Mouse (Mus musculus) stomach, embryonic 15.5 days (tissue): ENCODE measurements around the gene Sh3d21. TPM values are rescaled to one million over a fixed set of nuclear protein-coding genes. Genes with fewer than 3 reads are reported as not detected.

Experiments
- ATAC-seq: fragments of 200-750 bp; cut with Nextera tagmentation; 2 replicates; pipeline ENCODE4 v1.8.0; 2017; ENCODE audit warnings: low read depth, moderate number of reproducible peaks, moderate TSS enrichment; ENCODE audit not compliant: insufficient read depth, low FRiP score
- H3K27ac ChIP-seq: fragments of 300-500 bp; sonication (generic); 2 replicates; pipeline ENCODE4 v1.5.1; 2015; ENCODE audit warnings: mild to moderate bottlenecking, inconsistent platforms
- H3K27me3 ChIP-seq: fragments of 300-500 bp; sonication (generic); replicated peaks from 2 replicates; pipeline ENCODE4 v1.6.1; 2015; ENCODE audit warnings: inconsistent platforms
- H3K36me3 ChIP-seq: fragments of 300-500 bp; sonication (generic); 2 replicates; pipeline ENCODE4 v1.6.1; 2015; ENCODE audit warnings: inconsistent platforms
- H3K4me1 ChIP-seq: fragments of 300-500 bp; sonication (generic); 2 replicates; pipeline ENCODE4 v1.6.1; 2015; ENCODE audit warnings: inconsistent platforms
- H3K4me2 ChIP-seq: fragments of 300-500 bp; sonication (generic); 2 replicates; pipeline ENCODE4 v1.6.1; 2015; ENCODE audit warnings: mild to moderate bottlenecking, inconsistent platforms
- H3K4me3 ChIP-seq: fragments of 300-500 bp; sonication (generic); replicated peaks from 2 replicates; pipeline ENCODE4 v1.5.1; 2015; ENCODE audit warnings: inconsistent platforms
- H3K9ac ChIP-seq: fragments of 300-500 bp; sonication (generic); 2 replicates; pipeline ENCODE4 v1.6.1; 2015; ENCODE audit warnings: inconsistent platforms
- H3K9me3 ChIP-seq: fragments of 300-500 bp; sonication (generic); 2 replicates; pipeline ENCODE4 v1.6.1; 2016; ENCODE audit warnings: inconsistent platforms
- WGBS: fragments of 180-500 bp; shearing (Covaris S2); methylation state at CpG from one replicate; pipeline ENCODE4 v1.1.7; 2015; 5-methylcytosine and 5-hydroxymethylcytosine counted together
- polyA plus RNA-seq: library from polyadenylated mRNA; unstranded; fragments of >200 nt; fragmentation: Nextera tagmentation; extraction: Ambion mirVana; gene quantifications from 2 replicates; pipeline ENCODE4 v1.2.1, GENCODE M21; 2015

The Sh3d21 gene
- polyA plus RNA-seq, 1 experiment from 2014 or later, result 7.4 TPM

DNA sequence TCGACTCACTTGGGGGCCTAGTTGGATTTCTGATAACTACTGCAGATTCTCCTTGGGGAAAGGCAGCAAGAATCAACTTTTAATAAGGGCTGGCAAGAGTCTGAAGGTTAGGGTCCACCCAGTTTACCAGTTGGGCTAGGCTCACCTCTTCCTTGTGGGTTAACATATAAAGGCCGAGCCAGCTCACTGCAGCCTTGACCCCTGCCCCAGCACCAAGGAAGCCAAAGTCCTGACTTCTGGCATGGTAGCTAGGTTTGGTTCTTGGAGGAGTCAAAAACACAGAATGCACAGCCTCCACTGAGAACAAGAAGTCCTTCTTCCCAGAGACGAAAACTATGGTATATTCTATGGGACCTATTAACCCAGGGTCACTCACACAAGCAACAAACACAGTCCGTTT, 394 bp upstream of the Sh3d21 start:
- no peak overlapping the region for H3K9ac ChIP-seq
- peaks cover 19% of the 10 kb centered on the region for H3K4me1 ChIP-seq
- peak overlapping the region; percentile 91 for H3K27ac ChIP-seq
- H3K9me3 ChIP-seq, result no peaks in the 10 kb centered on the region
- peak overlapping the region; percentile 56; the same call in 1 of the 2 replicates for H3K4me3 ChIP-seq
- no peaks in the 10 kb centered on the region for H3K27me3 ChIP-seq
- ATAC-seq, result no peak
- H3K36me3 ChIP-seq, result peaks cover 24% of the 10 kb centered on the region
- WGBS, result 62% methylated on average over 4 of the region's 4 CpGs
- H3K4me2 ChIP-seq, result peak overlapping the region; percentile 99

GRCm38 (mm10) chr4:126162544-126163066, 686 bp downstream of the Sh3d21 start:
- Histone ChIP-seq H3K4me1 (peaks cover 19% of the 10 kb centered on the region), H3K4me3 (peak overlapping the region; percentile 56), H3K36me3 (peaks cover 13% of the 10 kb centered on the region), H3K9me3 (no peaks in the 10 kb centered on the region), H3K27me3 (no peaks in the 10 kb centered on the region), H3K4me2 (peak overlapping the region; percentile 99), H3K9ac (peak overlapping the region; percentile 72), H3K27ac (peak overlapping the region; percentile 91)
- ATAC-seq, result peak; percentile 93
- 1% methylated on average over 38 of the region's 44 CpGs for WGBS

- peak overlapping the region; percentile 99 for H3K4me2 ChIP-seq
- peak; percentile 2; the same call in 1 of the 2 replicates for ATAC-seq
- H3K27ac ChIP-seq, result peak overlapping the region; percentile 91
- peaks cover 7% of the 10 kb centered on the region for H3K36me3 ChIP-seq
- peak overlapping the region; percentile 56 for H3K4me3 ChIP-seq
- H3K9me3 ChIP-seq, result no peaks in the 10 kb centered on the region
- H3K4me1 ChIP-seq, result peaks cover 19% of the 10 kb centered on the region
- H3K27me3 ChIP-seq, result no peaks in the 10 kb centered on the region
- H3K9ac ChIP-seq, result 0 out of 2 replicates have a peak overlapping the region, but pooled peaks have one; percentile 72
- 67% methylated on average over 9 of the region's 9 CpGs for WGBS
Observed at GRCm38 (mm10) chr4:126161986-126162385, 1.3 kb downstream of the Sh3d21 start.

- no peaks in the 10 kb centered on the region for H3K9me3 ChIP-seq
- 88% methylated on average over 6 of the region's 6 CpGs for WGBS
- H3K4me3 ChIP-seq, result no peak overlapping the region; the same call in 1 of the 2 replicates
- no peaks in the 10 kb centered on the region for H3K27me3 ChIP-seq
- no peak overlapping the region for H3K27ac ChIP-seq
- peaks cover 19% of the 10 kb centered on the region for H3K4me1 ChIP-seq
- no peak for ATAC-seq
- H3K9ac ChIP-seq, result no peak overlapping the region
- H3K4me2 ChIP-seq, result no peak overlapping the region
- peaks cover 6% of the 10 kb centered on the region; the same call in 1 of the 2 replicates for H3K36me3 ChIP-seq
Observed at GRCm38 (mm10) chr4:126161456-126161855, 1.8 kb downstream of the Sh3d21 start.

DNA sequence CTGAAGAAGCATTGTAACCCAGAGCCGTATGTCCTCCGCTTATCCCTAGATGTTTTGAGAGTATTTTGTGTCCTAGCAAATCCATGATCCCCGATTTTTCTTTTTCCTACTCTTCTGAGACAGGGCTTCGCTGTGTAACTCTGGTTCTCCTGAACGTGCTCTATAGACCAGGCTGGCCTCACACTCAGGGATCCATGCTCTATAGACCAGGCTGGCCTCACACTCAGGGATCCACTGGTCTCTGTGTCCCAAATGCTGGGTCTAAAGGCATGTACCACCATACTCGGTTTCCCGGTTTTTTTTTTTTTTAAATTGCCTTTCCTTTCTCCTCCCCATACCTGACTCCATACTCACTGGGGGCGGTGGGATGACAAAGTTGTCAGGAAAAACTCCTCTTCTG, 2.3 kb downstream of the Sh3d21 start:
- Histone ChIP-seq H3K4me1 (peaks cover 20% of the 10 kb centered on the region), H3K27me3 (no peaks in the 10 kb centered on the region), H3K9ac (no peak overlapping the region), H3K9me3 (no peaks in the 10 kb centered on the region), H3K36me3 (peaks cover 2% of the 10 kb centered on the region; the same call in 1 of the 2 replicates), H3K27ac (no peak overlapping the region), H3K4me2 (no peak overlapping the region), H3K4me3 (no peak overlapping the region)
- 90% methylated on average over 8 of the region's 8 CpGs for WGBS
- no peak for ATAC-seq

- H3K9ac ChIP-seq, result no peak overlapping the region
- 73% methylated on average over 8 of the region's 8 CpGs for WGBS
- H3K36me3 ChIP-seq, result no peaks in the 10 kb centered on the region
- no peak overlapping the region for H3K4me3 ChIP-seq
- H3K4me2 ChIP-seq, result no peak overlapping the region
- no peaks in the 10 kb centered on the region for H3K27me3 ChIP-seq
- no peaks in the 10 kb centered on the region for H3K9me3 ChIP-seq
- ATAC-seq, result no peak
- H3K4me1 ChIP-seq, result peaks cover 29% of the 10 kb centered on the region
- no peak overlapping the region for H3K27ac ChIP-seq
Observed at GRCm38 (mm10) chr4:126159455-126159854, 3.8 kb downstream of the Sh3d21 start.

DNA sequence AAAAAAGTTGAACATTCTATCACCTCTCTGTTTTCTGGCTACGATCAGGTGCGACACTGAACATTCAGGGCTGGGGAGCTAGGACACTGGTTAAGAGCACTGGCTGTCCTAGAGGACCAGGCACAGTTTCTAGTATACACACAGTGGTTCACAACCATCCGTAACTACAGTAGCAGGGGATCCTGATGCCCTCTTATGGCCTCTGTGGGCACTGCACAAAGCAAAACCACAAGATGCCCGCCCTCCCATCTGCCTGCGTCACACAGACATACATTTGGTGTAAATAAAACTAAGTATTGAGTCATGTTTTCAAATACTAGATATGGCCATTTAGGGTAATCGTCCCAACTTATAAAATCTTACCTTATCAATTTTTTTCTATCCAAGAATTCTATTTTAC, 5.7 kb downstream of the Sh3d21 start:
- 85% methylated on average over 6 of the region's 6 CpGs for WGBS
- no peaks in the 10 kb centered on the region for H3K27me3 ChIP-seq
- H3K4me1 ChIP-seq, result peaks cover 19% of the 10 kb centered on the region
- H3K4me3 ChIP-seq, result no peak overlapping the region
- H3K4me2 ChIP-seq, result no peak overlapping the region
- no peak overlapping the region for H3K27ac ChIP-seq
- H3K9me3 ChIP-seq, result no peaks in the 10 kb centered on the region
- H3K36me3 ChIP-seq, result no peaks in the 10 kb centered on the region; the same call in 1 of the 2 replicates
- H3K9ac ChIP-seq, result no peak overlapping the region
- no peak for ATAC-seq

DNA sequence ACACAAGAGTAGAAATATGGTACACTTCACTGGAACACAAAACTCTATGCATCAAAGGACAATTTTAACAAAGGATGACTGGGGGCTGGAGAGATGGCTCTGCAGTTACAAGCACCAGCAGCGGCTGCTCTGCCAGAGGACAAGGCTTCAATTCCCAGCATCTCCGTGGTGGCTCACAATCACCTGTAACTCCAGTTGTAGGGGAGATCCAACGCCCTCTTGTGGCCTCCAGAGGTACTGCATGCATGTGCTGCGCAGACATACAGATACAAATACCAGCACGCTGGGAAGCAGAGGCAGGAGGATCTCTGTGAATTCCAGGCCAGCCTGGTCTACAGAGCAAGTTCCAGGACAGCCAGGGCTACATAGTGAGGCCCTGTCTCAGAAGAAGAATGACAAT, 6.7 kb downstream of the Sh3d21 start:
- H3K36me3 ChIP-seq, result no peaks in the 10 kb centered on the region; the same call in 1 of the 2 replicates
- WGBS, result 57% methylated on average over 5 of the region's 5 CpGs

GRCm38 (mm10) chr4:126155869-126156268, 7.4 kb downstream of the Sh3d21 start:
- Histone ChIP-seq H3K9me3 (no peaks in the 10 kb centered on the region), H3K27me3 (no peaks in the 10 kb centered on the region), H3K27ac (peak overlapping the region; percentile 80), H3K4me1 (peaks cover 17% of the 10 kb centered on the region), H3K4me3 (no peak overlapping the region), H3K9ac (no peak overlapping the region), H3K4me2 (no peak overlapping the region), H3K36me3 (no peaks in the 10 kb centered on the region; the same call in 1 of the 2 replicates)
- WGBS, result 19% methylated on average over 2 of the region's 2 CpGs
- no peak; the same call in 1 of the 2 replicates for ATAC-seq

More for the DNA sequence above, 6.7 kb downstream of the Sh3d21 start:
- Histone ChIP-seq H3K4me3 (no peak overlapping the region), H3K27me3 (no peaks in the 10 kb centered on the region), H3K9ac (no peak overlapping the region), H3K4me2 (no peak overlapping the region), H3K4me1 (peaks cover 10% of the 10 kb centered on the region), H3K9me3 (no peaks in the 10 kb centered on the region), H3K27ac (peak overlapping the region; percentile 80; the same call in 1 of the 2 replicates)
- ATAC-seq, result no peak

DNA sequence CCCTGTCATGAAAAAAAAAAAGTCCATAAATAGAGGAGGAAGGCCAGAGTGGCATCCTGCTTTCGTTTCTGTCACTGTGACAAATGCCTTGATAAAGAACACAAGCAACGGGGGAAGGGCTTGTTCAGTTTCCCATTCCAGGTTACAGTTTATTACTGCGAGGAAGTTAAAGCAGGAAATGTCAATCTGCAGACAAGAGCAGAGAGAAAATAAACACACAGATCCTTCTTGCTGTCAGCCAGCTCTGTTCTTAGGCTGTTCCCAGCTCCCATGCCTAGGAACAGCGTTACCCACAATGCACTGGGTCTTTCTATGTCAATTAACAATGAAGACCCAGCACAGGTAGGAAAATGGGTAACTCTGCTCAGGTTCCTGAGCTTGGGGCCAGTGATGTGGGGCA, 8.1 kb downstream of the Sh3d21 start:
- Histone ChIP-seq H3K9ac (no peak overlapping the region), H3K36me3 (no peaks in the 10 kb centered on the region; the same call in 1 of the 2 replicates), H3K4me1 (peaks cover 23% of the 10 kb centered on the region), H3K4me2 (no peak overlapping the region), H3K9me3 (no peaks in the 10 kb centered on the region), H3K27ac (peak overlapping the region; percentile 80), H3K27me3 (no peaks in the 10 kb centered on the region), H3K4me3 (no peak overlapping the region)
- no peak for ATAC-seq
- 17% methylated on average over 4 of the region's 4 CpGs for WGBS

GRCm38 (mm10) chr4:126152864-126153263, 10.4 kb downstream of the Sh3d21 start:
- H3K36me3 ChIP-seq, result no peaks in the 10 kb centered on the region; the same call in 1 of the 2 replicates
- WGBS, result 51% methylated on average over 14 of the region's 14 CpGs
- H3K9me3 ChIP-seq, result no peaks in the 10 kb centered on the region
- no peak overlapping the region for H3K9ac ChIP-seq
- no peak overlapping the region for H3K4me3 ChIP-seq
- peaks cover 37% of the 10 kb centered on the region for H3K4me1 ChIP-seq
- no peak overlapping the region for H3K27ac ChIP-seq
- H3K27me3 ChIP-seq, result no peaks in the 10 kb centered on the region
- H3K4me2 ChIP-seq, result no peak overlapping the region
- no peak for ATAC-seq

DNA sequence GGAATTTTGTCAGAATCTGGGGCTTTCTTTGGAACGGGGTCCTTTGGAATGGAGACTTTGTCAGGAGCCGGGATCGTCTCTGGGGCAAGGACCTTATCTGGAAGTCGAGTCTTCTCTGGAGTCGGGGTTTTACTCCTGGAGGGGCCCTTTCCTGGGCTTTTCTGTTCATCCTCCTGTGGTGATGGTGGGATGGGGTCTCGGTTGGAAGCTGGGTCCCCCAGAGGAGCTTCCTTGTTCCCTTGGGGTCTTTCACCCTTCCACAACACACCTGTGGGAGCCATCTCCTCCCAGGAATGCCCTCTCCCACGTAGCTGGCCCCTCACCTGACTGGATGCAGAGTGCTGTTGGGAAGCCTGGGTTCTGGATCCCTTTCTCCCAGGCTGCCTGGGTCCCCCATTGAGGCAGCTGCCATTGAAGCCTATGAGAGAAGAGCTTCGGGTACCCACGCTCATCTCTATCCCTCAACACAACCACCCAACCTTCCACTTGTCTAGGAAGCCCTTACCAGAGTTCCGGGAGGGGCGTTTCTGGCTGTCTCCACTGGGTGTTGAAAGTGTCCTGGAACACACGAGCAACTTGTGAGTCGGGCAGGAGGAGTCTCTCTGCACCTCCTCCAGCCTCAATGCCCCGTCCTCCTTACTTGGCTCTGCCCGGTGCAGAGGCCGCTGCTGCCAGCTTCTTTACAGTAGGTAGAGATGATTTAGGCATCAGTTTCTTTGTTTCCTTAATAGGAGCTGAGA, 11.4 kb downstream of the Sh3d21 start:
- H3K9me3 ChIP-seq, result no peaks in the 10 kb centered on the region
- H3K36me3 ChIP-seq, result no peaks in the 10 kb centered on the region; the same call in 1 of the 2 replicates
- no peak overlapping the region for H3K4me3 ChIP-seq
- WGBS, result 83% methylated on average over 16 of the region's 16 CpGs
- ATAC-seq, result no peak
- no peak overlapping the region for H3K4me2 ChIP-seq
- peaks cover 42% of the 10 kb centered on the region for H3K4me1 ChIP-seq
- H3K27me3 ChIP-seq, result no peaks in the 10 kb centered on the region
- no peak overlapping the region for H3K27ac ChIP-seq
- H3K9ac ChIP-seq, result no peak overlapping the region
